Mouse (Mus musculus) embryo, embryonic 11.5 days (tissue): Measurements from ENCODE around the gene Cryl1.

ENCODE experiments used
- DNase-seq: peaks from one replicate; pipeline ENCODE4 v3.0.0-alpha.2; 2012; ENCODE audit warnings: low read depth, low spot score

The Cryl1 gene

GRCm38 (mm10) chr14:57398065-57398757 is at the start of gene Cryl1:
Cryl1 (minus strand) TSS chr14:57398529.
- peak; percentile 91 for DNase-seq

- no peak for DNase-seq
These were observed 32.1 kb upstream of the Cryl1 start for GRCm38 (mm10) chr14:57430451-57430850.

GRCm38 (mm10) chr14:57424212-57424561 is 25.9 kb upstream of the Cryl1 start:
- no peak for DNase-seq

- DNase-seq = peak; percentile 77
These were observed 25.3 kb upstream of the Cryl1 start, which contains the start of gene Ift88 for GRCm38 (mm10) chr14:57423432-57424211. Ift88 (plus strand) TSS chr14:57424062.

GRCm38 (mm10) chr14:57417187-57417586 is 18.9 kb upstream of the Cryl1 start:
- DNase-seq = no peak

GRCm38 (mm10) chr14:57412166-57412565 is 13.8 kb upstream of the Cryl1 start:
- DNase-seq = no peak

- DNase-seq = no peak
These were observed 10.8 kb upstream of the Cryl1 start for GRCm38 (mm10) chr14:57409106-57409505.

GRCm38 (mm10) chr14:57408100-57408499 is 9.8 kb upstream of the Cryl1 start:
- DNase-seq = no peak

GRCm38 (mm10) chr14:57407039-57407987 is 9.0 kb upstream of the Cryl1 start:
- DNase-seq = peak; percentile 39

GRCm38 (mm10) chr14:57402815-57403214 is 4.5 kb upstream of the Cryl1 start:
- DNase-seq = no peak

- no peak for DNase-seq
These were observed 591 bp upstream of the Cryl1 start for GRCm38 (mm10) chr14:57398813-57399427.

- DNase-seq = no peak
These were observed 1.1 kb downstream of the Cryl1 start for GRCm38 (mm10) chr14:57397221-57397620.

- DNase-seq = no peak
These were observed 2.9 kb downstream of the Cryl1 start for GRCm38 (mm10) chr14:57395470-57395869.

- DNase-seq = no peak
These were observed 6.1 kb downstream of the Cryl1 start for GRCm38 (mm10) chr14:57392278-57392677.

GRCm38 (mm10) chr14:57391621-57392020 is 6.7 kb downstream of the Cryl1 start:
- no peak for DNase-seq

- DNase-seq = no peak
These were observed 11.4 kb downstream of the Cryl1 start for GRCm38 (mm10) chr14:57386758-57387561.

- no peak for DNase-seq
These were observed 12.7 kb downstream of the Cryl1 start for GRCm38 (mm10) chr14:57385667-57386066.

GRCm38 (mm10) chr14:57377531-57377930 is 20.8 kb downstream of the Cryl1 start:
- no peak for DNase-seq

- DNase-seq = no peak
These were observed 21.4 kb downstream of the Cryl1 start for GRCm38 (mm10) chr14:57376956-57377355.

GRCm38 (mm10) chr14:57376016-57376415 is 22.3 kb downstream of the Cryl1 start:
- no peak for DNase-seq

- no peak for DNase-seq
These were observed 23.1 kb downstream of the Cryl1 start for GRCm38 (mm10) chr14:57375205-57375604.
